Mouse (Mus musculus): ENCODE measurements around the gene Ciart.
"Not testable (repeated sequence)": the region's sequence is repeated elsewhere in the genome, so short reads cannot be mapped to it uniquely, and the experiment has no call there.

The Ciart gene

GRCm38 (mm10) chr3:95901616-95902372, 19.7 kb upstream of the Ciart start:
- DNase-seq: no peak

DNA sequence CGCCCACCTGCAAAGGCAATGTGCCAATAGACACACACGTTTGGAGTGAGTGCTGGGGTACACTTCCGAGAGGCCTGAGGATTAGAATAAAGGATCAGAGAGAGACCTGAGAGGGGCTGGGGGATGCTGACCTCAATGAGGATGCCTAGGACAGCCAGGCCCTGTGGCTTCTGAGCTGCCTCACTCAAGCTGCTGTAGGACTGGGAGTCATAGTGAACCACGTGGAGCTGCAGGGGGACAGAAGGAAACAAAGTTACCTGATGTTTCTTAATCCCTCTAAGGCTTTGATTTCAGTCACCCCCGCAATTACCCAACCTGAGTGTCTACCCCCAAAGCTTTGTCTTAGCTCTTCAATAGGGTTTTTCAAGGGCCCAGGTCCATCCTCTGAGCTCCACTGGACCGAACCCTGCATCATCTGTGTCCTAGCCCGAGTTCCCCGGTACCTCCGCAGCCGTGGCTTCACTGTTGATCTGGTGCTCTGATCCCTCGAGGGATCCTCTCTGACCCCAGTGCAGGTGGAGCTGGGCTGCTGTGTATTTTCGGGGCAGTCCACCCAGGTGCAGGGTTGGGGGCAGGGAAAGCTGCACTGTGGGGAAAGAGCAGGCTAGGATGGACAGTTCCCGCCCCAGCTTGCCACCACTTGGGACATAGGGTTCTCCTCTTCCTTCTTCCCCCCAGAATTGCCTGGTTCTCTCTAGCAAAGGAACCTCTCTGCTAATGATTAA, 17.9 kb upstream of the Ciart start:
- DNase-seq: no peak

GRCm38 (mm10) chr3:95895501-95895900, 13.4 kb upstream of the Ciart start:
- not testable (repeated sequence) for DNase-seq

- DNase-seq: peak; percentile 62
Observed at GRCm38 (mm10) chr3:95894317-95895160, 12.5 kb upstream of the Ciart start.

DNA sequence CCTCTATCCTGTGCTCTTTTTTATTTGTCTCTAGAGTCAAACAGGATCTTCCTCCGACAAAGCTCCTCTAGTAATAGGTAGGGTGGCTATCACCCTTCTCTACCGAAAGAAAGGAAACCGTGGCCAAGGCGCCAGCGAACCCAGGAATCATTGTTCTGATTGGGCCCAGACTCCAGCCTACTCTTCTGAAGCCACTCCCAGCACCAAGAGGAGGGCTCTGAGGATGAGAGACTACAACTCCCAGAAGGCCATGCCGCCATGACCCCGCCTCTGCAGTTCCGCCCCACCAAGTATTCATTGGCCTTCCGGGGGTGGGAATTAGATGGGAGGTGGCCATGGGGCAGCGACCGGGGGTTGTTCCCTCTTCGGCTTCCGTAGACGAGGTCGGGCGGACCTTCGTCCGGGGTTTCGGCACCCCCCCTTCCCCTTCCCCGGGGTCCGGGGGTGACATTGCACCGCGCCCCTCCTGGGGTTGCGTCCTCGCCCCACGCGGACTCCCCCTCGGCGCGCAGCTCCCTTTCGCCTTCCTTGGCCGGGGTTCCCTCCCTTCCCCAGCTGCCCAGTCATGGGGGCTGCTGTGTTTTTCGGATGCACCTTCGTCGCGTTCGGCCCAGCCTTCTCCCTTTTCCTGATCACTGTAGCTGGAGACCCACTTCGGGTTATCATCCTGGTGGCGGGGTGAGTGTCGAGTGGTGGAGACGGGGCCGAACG, 11.7 kb upstream of the Ciart start, which contains the start of gene Aph1a:
Gene Aph1a (plus strand): TSS at position 364 of the 711 bp plus-strand sequence.
- peak; percentile 97 for DNase-seq

DNA sequence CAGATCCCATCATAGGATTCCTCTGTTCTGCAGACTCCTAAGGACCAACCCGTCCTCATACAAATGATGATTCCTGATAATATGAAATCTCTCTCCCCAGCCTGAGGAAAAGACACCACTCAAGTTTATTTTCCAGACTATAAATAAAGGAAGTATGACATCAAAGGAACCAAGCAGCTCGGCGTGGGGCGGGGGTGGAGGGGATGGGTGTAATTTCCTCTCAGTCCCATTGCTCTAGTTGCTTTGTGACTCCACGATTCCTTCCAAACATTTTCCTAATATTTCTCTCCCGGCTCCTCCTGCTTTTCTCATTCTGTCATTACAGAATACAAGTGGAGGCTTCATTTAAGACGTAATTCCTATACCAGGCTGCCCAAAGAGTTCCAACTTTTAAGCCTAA, 11.1 kb upstream of the Ciart start:
- DNase-seq: no peak

DNA sequence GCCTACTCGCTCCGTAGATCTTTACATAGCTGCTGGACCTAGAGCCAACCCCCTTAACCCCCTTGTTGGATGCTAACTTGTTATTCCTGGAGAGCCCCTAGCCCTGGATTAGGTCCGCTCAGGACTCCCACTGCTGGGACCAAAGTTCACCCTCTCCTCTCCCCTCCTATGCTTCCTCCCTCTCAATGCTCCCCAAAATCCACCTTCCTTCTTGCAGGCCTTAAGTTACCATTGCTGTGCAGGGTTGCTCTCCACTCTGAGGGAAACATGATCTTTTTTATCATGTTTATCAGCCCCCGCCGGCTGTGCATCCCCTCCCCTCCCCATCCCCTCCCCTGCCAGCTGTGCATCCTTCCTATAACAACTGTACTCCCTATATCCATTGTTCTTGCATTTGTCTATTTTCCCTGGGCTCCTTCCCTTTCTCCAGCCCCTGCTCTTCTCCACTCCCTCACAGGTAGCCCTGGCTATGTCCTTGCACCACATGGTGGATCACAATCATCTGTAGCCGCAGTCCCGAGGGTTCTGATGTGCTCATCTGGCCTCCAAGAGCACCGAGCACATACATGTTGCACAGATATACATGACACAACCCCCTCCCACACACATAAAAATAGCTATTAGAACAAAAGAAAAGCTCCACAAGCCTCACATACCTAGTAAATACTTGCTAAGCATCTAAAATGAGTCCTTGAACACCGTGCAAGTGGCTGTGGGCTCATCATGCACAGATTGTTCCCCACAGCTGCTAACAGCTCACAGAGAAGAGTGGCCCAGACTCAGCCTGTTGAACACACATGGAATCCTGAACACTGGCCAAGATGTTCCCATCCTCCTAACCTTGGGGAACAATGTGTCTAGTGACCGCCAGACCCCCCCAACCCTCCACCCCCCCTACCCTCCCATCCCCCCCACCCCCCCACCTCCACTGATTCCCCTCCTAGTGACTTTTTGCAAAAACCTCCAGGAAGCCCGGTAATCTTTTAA, 10.3 kb upstream of the Ciart start:
- DNase-seq: no peak

DNA sequence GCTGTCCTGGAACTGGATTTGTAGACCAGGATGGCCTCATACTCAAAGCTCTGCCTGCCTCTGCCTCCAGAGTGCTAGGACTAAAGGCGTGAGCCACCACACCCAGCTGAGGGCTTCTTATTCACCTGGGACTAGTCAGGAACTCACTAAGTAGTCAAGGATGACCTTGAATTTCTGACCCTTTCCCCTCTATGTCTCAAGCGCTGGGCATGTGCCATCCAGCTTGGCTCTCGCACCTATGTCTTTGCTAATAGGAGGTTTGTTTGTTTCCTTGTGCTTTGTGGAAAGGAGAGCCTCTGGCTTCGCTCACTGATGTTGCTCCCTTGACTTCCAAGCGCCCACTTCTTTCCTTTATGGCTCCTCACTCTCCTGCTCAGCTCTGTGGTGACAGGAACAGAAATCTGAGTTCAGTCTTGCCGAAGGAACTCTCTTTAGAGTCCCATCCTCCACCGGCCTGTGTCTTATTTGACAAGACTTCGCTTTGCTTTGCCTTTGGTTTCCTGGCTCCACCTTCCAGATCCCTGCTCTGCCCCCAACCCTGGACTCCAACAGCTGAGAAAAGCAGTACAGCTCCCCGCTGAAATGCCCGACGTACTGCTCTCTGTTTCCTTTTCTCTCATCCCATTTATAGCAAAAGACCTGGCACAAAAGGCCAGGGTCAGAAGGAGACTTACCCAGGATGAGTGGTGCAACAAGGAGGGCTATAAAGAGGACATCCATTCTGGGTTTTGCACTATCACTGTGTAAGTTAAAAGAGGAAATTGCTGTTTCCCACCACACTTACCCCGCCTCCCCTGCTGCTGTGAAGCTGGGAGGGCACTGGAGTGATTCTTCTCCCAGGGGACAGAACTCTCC, 9.4 kb upstream of the Ciart start, which contains the start of gene BC028528:
Gene BC028528 (minus strand): TSS at position 795 of the 855 bp plus-strand sequence.
- peak; percentile 76 for DNase-seq

DNA sequence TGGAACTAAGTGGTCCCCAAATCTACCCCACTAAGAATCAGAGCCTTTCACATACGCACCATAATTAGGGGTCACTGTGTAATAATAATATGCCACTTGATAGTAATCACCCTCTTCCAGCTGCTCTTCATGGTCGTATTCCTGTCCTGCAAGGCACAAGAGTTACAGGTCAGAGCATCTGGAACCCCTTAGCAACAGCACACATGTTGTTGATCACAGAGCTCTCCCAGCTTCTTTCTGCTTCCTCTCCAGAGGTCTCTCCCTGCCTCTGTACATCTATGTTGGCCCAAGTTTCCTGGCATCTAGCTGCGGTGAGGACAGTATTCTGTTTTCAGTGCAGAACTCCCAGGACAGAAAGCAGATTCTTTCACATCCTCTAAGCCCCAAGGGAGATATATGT, 7.6 kb upstream of the Ciart start:
- DNase-seq: peak; percentile 47

DNA sequence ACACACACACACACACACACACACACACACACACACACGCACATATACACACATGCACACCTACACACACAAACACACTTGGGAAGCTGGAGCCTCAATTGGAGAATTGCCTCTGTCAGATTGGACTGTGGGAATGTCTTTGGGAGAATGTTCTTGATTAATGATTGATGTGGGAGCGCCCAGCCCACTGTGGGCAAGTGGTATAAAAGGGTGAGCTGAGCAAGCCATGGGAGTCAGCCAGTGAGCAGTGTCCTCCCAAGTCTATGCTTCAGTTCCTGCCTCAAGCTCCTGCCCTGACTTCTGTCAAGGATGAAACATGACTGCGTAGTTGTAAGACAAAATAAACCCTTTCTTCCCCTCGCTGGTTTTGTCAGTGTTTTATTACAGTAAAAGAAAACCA, 5.5 kb upstream of the Ciart start:
- DNase-seq: no peak

GRCm38 (mm10) chr3:95884400-95884799, 2.3 kb upstream of the Ciart start:
- no peak for DNase-seq

GRCm38 (mm10) chr3:95882816-95883425, 870 bp upstream of the Ciart start:
- DNase-seq: peak; percentile 87

- no peak for DNase-seq
Observed at GRCm38 (mm10) chr3:95879063-95879462, 3.0 kb downstream of the Ciart start.

DNA sequence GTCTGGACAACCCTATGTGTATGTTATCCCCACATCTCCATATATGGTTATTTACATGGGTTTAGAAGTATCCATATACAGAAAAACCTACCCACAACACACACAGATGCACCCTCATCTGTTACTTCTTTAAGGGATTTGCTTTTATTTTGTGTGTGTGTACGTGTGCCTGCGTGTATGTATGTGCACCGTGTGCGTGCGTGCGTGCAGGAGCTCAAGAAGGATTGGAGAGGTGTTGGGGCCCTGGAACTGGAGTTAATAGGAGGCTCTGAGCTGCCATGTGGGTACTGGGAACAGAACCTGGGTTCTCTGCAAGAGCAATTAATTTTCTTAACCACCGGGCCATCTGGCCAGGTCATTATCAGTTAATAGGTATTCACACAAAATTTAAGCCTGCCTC, 10.0 kb downstream of the Ciart start:
- DNase-seq: no peak

GRCm38 (mm10) chr3:95871392-95871867, 10.6 kb downstream of the Ciart start, which contains the start of gene Mrps21:
TSS of gene Mrps21 (minus strand) at chr3:95871519.
- DNase-seq: peak; percentile 95

DNA sequence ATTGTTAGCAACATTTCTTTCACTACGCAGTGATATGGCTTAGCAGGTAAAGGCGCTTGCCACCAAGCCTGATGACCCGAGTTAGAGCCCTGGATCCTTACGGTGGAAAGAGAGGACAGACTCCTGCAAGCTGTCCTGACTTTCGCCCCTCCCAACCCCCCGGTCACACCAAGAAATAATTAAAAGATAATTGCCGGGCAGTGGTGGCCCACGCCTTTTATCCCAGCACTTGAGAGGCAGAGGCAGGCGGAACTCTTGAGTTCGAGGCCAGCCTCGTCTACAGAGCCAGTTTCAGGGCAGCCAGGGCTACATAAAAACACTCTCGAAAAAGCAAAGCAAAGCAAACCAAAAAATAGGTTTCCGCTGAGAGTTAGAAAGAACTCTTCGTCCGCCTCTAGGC, 11.1 kb downstream of the Ciart start:
- no peak for DNase-seq

GRCm38 (mm10) chr3:95867408-95867807, 14.6 kb downstream of the Ciart start:
- no peak for DNase-seq

- no peak for DNase-seq
Observed at GRCm38 (mm10) chr3:95866071-95866470, 16.0 kb downstream of the Ciart start.

- DNase-seq: no peak
Observed at GRCm38 (mm10) chr3:95865571-95865970, 16.5 kb downstream of the Ciart start.

DNA sequence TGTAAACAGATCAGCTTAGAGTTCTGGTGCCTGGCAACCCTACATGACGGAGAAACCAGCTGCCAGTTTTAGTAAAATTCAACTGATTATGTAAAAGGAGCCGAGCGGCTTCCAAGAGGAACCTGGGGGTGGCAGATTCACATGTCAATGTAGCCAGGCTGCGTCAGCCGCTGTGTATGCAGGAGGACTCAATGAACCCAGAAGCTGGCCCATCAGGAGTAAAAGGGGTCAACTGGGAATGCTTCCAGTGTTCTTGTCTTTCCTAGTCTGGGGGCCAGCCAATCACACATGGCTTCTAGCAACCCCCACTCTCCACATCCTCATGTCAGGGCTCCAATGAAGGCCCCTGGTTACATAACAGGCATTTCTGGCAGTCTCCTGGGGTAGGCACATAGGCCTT, 17.0 kb downstream of the Ciart start:
- DNase-seq: no peak

Measured in embryo, embryonic 11 days (tissue).